Mouse (Mus musculus): Measurements from ENCODE around the gene Lrrc56. TPM values are rescaled to one million over a fixed set of nuclear protein-coding genes. Genes with fewer than 3 reads are reported as not detected.

Gene Lrrc56
- total RNA-seq, 2 experiments from 2014 or later: 1.7 to 2.1 TPM

DNA sequence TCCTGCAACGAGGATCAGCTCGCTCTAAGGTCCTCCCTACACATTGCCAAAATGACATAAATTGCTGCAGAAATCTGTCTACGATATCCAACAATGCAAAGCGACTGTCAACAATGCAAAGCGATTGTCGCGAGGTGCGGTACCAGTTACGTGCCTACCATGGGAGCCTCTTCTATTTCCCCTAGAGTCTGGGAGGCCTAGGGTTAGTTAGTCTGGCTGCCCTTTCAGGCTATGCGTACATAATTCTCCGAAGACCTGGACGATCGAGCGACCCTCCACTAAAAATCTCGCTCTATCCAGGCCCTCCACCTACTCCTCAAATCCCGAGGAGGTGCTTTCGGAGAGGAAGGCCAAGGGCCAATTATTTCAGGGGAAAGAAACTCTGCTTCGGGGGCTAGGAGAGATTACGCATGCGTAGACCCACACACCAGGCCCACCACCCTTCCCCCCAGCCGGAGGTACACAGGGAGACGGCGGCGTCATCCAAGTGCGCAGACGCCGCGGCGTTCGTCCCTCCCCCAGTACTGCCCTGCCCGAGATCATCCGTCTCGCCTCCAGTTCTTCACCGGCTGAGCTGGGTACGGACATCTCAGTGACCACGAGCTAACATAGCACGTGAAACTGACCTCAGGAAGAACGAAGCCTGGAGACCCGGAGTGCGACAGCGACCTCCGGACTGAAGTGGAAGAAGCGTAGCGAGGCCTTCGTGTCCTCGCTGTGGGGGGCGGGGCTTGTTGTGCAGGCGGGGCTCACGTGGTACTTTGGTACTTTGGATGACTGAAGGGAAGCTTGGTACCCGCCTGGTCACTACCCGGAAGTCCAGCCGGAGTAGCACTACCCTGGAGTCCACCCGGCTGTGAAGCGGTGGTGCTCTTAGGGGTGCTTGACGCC lies 21.6 kb upstream of the Lrrc56 start, which contains the start of gene Rnh1:
Gene Rnh1 (minus strand): TSS at position 742 of the 891 bp plus-strand sequence.
- intact Hi-C loops (cut with DNase I): loop anchor here (1.0 to 5.0 kb wide), 4 partner anchors 50 to 330 kb away; partner anchors contain the start of genes Cox8b and Ptdss2
- H3K4me3 ChIP-seq: peak within 1 kb of the TSS; percentile 91
- DNase-seq: peak; percentile 94
- 0 out of 2 replicates have a peak, but pooled peaks have one; percentile 4 for TF ChIP-seq CTCF (IDR thresholded peaks at IDR 0.05)
- H3K27ac ChIP-seq: peak within 1 kb of the TSS; percentile 96

- no peak for TF ChIP-seq CTCF (IDR thresholded peaks at IDR 0.05)
- H3K27ac ChIP-seq: peak overlapping the region; percentile 96
- no peak for DNase-seq
- H3K4me3 ChIP-seq: peak overlapping the region; percentile 91
- intact Hi-C loops (cut with DNase I): loop anchor here (2.0 to 5.0 kb wide), 3 partner anchors 51 to 331 kb away; partner anchors contain the start of genes Cox8b and Ptdss2
Measured at GRCm38 (mm10) chr7:141173323-141173850, 20.6 kb upstream of the Lrrc56 start.

DNA sequence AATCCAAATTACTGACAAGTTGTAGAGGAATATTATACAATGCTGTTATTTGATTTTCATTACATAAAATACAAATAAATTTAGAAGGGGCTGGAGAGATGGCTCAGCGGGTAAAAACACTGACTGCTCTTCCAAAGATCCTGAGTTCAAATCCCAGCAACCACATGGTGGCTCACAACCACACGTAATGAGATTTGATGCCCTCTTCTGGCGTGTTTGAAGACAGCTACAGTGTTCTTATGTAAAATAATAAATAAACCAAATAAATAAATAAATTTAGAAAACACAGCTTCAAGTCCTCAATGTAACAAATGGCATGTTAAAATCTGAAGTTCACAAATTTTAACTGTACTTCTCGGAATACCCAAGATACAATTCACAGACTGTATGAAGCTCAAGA lies 18.9 kb upstream of the Lrrc56 start:
- no peak overlapping the region for H3K27ac ChIP-seq
- TF ChIP-seq CTCF (IDR thresholded peaks at IDR 0.05): no peak
- no peak for DNase-seq
- intact Hi-C loops (cut with DNase I): loop anchor here (5.0 kb wide), 1 partner anchor 103 kb away; no protein-coding TSS in a partner anchor
- H3K4me3 ChIP-seq: no peak overlapping the region

DNA sequence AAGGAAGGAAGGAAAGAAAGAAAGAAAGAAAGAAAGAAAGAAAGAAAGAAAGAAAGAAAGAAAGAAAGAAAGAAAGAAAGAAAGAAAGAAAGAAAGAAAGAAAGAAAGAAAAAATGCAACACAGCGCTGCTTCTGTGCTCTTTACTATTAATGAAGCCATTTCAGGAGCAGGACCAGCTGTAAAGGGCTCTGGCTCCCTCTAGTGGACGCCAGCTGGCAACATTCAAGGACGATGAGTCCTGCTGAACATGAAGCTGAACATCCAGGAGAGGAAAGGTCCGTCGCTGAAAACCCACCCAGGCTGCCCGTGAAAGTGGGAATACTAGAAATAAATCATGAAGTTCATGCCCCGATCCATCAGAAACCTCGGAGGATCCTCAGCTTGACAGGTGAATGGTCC lies 17.8 kb upstream of the Lrrc56 start:
- intact Hi-C loops (cut with DNase I): loop anchor here (1.0 to 5.0 kb wide), 2 partner anchors 84 to 104 kb away; no protein-coding TSS in a partner anchor
- DNase-seq: peak; percentile 90

DNA sequence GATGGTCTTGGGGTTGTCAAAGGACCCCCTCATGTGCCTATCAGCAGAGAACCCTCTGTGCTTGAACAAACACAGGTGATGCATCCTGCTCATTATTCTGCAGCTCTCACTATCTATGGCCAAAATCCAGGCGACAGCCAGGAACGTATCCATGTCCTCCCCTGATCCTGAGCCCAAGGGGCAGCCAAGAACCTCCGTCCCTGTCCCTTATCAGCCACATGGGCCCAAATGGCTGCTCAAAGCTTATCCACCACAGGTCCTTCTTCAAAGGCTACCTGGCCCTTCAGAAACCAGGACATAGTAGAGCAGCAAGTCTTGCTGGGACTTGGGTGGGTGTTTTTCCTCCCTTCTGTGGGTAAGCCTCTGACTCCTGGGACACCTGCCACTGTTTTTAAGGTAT lies 5.8 kb upstream of the Lrrc56 start:
- intact Hi-C loops (cut with DNase I): no loop called here
- DNase-seq: no peak
- H3K4me3 ChIP-seq: no peak overlapping the region
- TF ChIP-seq CTCF (IDR thresholded peaks at IDR 0.05): no peak
- no peak overlapping the region for H3K27ac ChIP-seq

More for the DNA sequence above, 17.8 kb upstream of the Lrrc56 start:
- TF ChIP-seq CTCF (IDR thresholded peaks at IDR 0.05): peak; percentile 91
- no peak overlapping the region for H3K4me3 ChIP-seq
- no peak overlapping the region for H3K27ac ChIP-seq

DNA sequence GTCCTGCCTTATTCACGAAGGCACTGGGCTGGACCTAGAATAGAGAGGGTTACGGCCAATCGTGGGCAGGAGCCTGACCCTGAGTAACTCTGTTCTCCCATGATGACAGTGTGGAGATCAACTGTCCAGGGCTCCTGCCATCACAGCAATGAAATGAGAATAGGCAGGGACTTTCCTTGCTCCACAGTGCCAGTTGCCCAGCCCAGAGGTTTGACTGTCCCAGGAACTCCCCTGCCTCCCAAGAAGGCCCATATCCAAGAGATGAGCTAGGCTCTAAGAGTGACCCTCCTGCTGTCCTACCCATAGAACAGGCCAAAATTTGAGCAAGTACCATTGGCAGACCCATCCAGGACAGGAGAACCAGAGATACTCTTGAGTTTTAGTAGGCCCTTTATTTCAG lies 5.2 kb upstream of the Lrrc56 start:
- DNase-seq: no peak
- no peak for TF ChIP-seq CTCF (IDR thresholded peaks at IDR 0.05)
- H3K27ac ChIP-seq: no peak overlapping the region
- no peak overlapping the region for H3K4me3 ChIP-seq
- intact Hi-C loops (cut with DNase I): no loop called here

- DNase-seq: no peak
- TF ChIP-seq CTCF (IDR thresholded peaks at IDR 0.05): no peak
- intact Hi-C loops (cut with DNase I): loop anchor here (5.0 kb wide), 1 partner anchor 98 kb away; no protein-coding TSS in a partner anchor
- H3K4me3 ChIP-seq: no peak overlapping the region
- H3K27ac ChIP-seq: no peak overlapping the region
Measured at GRCm38 (mm10) chr7:141190220-141190619, 3.7 kb upstream of the Lrrc56 start.

GRCm38 (mm10) chr7:141191036-141191435 lies 2.9 kb upstream of the Lrrc56 start:
- TF ChIP-seq CTCF (IDR thresholded peaks at IDR 0.05): no peak
- intact Hi-C loops (cut with DNase I): loop anchor here (5.0 kb wide), 1 partner anchor 99 kb away; no protein-coding TSS in a partner anchor
- peak overlapping the region; percentile 76 for H3K4me3 ChIP-seq
- H3K27ac ChIP-seq: peak overlapping the region; percentile 35; the same call in 1 of the 2 replicates
- peak; percentile 41 for DNase-seq

- no peak for DNase-seq
- H3K27ac ChIP-seq: peak overlapping the region; percentile 96
- intact Hi-C loops (cut with DNase I): loop anchor here (5.0 kb wide), 1 partner anchor 100 kb away; no protein-coding TSS in a partner anchor
- peak overlapping the region; percentile 76 for H3K4me3 ChIP-seq
- TF ChIP-seq CTCF (IDR thresholded peaks at IDR 0.05): no peak
Measured at GRCm38 (mm10) chr7:141191796-141192685, 1.9 kb upstream of the Lrrc56 start.

- TF ChIP-seq CTCF (IDR thresholded peaks at IDR 0.05): no peak
- peak; percentile 68 for DNase-seq
- intact Hi-C loops (cut with DNase I): loop anchor here (5.0 kb wide), 1 partner anchor 101 kb away; no protein-coding TSS in a partner anchor
- Histone ChIP-seq H3K4me3 (peak overlapping the region; percentile 76), H3K27ac (peak overlapping the region; percentile 96)
Measured at GRCm38 (mm10) chr7:141192776-141193347, 1.1 kb upstream of the Lrrc56 start.

DNA sequence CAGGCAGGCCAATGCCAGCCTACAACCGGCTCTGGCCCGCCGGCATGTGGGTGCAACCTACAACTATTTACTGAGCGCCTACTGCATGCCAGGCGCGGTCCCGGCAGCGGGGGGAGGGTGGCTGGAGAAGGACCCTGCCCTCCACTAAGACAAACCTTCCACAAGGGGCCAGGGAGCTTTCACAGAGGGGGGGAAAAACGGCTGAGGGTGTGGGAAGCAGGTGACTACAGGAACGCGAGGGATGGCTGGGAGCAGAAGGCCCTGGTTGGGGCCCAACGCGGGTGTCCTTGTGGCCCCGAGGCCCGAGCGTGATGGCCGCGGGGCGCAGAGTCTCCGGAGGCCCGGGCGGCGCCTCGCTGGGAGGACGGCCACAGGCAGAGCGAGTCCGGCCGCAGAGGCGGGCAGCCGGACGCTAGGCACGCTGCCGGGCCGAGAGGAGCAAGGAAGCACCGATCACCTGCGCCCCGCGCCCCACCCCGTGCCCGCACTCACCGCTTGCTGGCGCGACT lies 555 bp upstream of the Lrrc56 start:
- DNase-seq: peak; percentile 70
- Histone ChIP-seq H3K4me3 (peak overlapping the region; percentile 76), H3K27ac (peak overlapping the region; percentile 96)
- intact Hi-C loops (cut with DNase I): loop anchor here (5.0 kb wide), 1 partner anchor 101 kb away; no protein-coding TSS in a partner anchor
- no peak for TF ChIP-seq CTCF (IDR thresholded peaks at IDR 0.05)
